Mouse (Mus musculus) midbrain, embryonic 12.5 days (tissue): Measurements from ENCODE around the gene Mef2b. TPM values are rescaled to one million over a fixed set of nuclear protein-coding genes. Genes with fewer than 3 reads are reported as not detected.

Experiments
- ATAC-seq: fragments of 200-750 bp; cut with Nextera tagmentation; 2 replicates; pipeline ENCODE4 v1.8.0; 2017; ENCODE audit warnings: low read depth, moderate TSS enrichment, moderate library complexity; ENCODE audit not compliant: low FRiP score
- H3K27ac ChIP-seq: fragments of 300-500 bp; sonication (generic); replicated peaks from 2 replicates; pipeline ENCODE4 v1.5.1; 2016; ENCODE audit warnings: mild to moderate bottlenecking
- H3K27me3 ChIP-seq: fragments of 300-500 bp; sonication (generic); 2 replicates; pipeline ENCODE4 v1.6.1; 2016; ENCODE audit warnings: mild to moderate bottlenecking
- H3K36me3 ChIP-seq: fragments of 300-500 bp; sonication (generic); 2 replicates; pipeline ENCODE4 v1.6.1; 2016
- H3K4me1 ChIP-seq: fragments of 300-500 bp; sonication (generic); 2 replicates; pipeline ENCODE4 v1.6.1; 2016
- H3K4me2 ChIP-seq: fragments of 300-500 bp; sonication (generic); replicated peaks from 2 replicates; pipeline ENCODE4 v1.6.1; 2016; ENCODE audit warnings: mild to moderate bottlenecking, moderate library complexity
- H3K4me3 ChIP-seq: fragments of 300-500 bp; sonication (generic); 2 replicates; pipeline ENCODE4 v1.5.1; 2016; ENCODE audit warnings: mild to moderate bottlenecking
- H3K9ac ChIP-seq: fragments of 300-500 bp; sonication (generic); replicated peaks from 2 replicates; pipeline ENCODE4 v1.6.1; 2016; ENCODE audit warnings: mild to moderate bottlenecking, moderate library complexity
- H3K9me3 ChIP-seq: fragments of 300-500 bp; sonication (generic); 2 replicates; pipeline ENCODE4 v1.6.1; 2016; ENCODE audit warnings: mild to moderate bottlenecking
- WGBS: fragments of 180-500 bp; shearing (Covaris S2); methylation state at CpG from one replicate; pipeline ENCODE4 v1.1.7; 2016; 5-methylcytosine and 5-hydroxymethylcytosine counted together
- polyA plus RNA-seq: library from polyadenylated mRNA; unstranded; fragments of >200 nt; fragmentation: Nextera tagmentation; extraction: Ambion mirVana; gene quantifications from 2 replicates; pipeline ENCODE4 v1.2.1, GENCODE M21; 2016

The Mef2b gene
- 0.19 and 0.46 TPM in 2 replicates for polyA plus RNA-seq

- WGBS = under 1% methylated on average over 46 of the region's 46 CpGs
- Histone ChIP-seq H3K27me3 (no peaks in the 10 kb centered on the region), H3K4me1 (peaks cover 22% of the 10 kb centered on the region), H3K36me3 (peaks cover 48% of the 10 kb centered on the region), H3K4me2 (peak within 1 kb of the TSS; percentile 85), H3K4me3 (peak within 1 kb of the TSS; percentile 66), H3K27ac (peak within 1 kb of the TSS; percentile 74), H3K9ac (peak within 1 kb of the TSS; percentile 82), H3K9me3 (no peaks in the 10 kb centered on the region)
- ATAC-seq = peak; percentile 99
Measured at GRCm38 (mm10) chr8:70139026-70139857, at the start of gene Mef2b, which contains the start of the genes Rfxank and Borcs8. Mef2b (plus strand) TSS chr8:70139711. Rfxank (minus strand) TSS chr8:70139154. Borcs8 (plus strand) TSS chr8:70139499.

DNA sequence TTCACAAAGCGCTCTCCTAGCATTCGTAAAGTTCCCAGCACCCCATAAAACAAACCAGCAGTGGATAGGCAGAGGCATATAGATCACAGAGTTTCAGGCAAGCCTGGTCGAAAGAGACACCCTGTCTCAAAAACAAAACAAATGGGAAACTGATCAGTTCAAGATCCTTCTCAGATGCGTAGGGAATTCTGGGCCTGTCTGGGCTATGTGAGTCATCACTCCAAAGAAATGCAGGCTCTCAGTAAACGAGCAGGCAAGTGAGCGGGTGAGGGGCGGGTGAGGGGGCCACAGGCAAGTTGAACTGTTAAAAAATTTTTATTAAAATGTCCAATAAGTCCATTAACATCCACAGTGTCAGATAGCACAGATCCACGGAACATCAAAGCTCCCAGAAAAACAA is 46.7 kb upstream of the Mef2b start:
- H3K27me3 ChIP-seq = peaks cover 25% of the 10 kb centered on the region
- no peak overlapping the region for H3K4me3 ChIP-seq
- WGBS = 71% methylated on average over 8 of the region's 8 CpGs
- peaks cover 34% of the 10 kb centered on the region for H3K36me3 ChIP-seq
- H3K27ac ChIP-seq = no peak overlapping the region
- no peak overlapping the region for H3K9ac ChIP-seq
- no peak for ATAC-seq
- no peaks in the 10 kb centered on the region for H3K9me3 ChIP-seq
- H3K4me1 ChIP-seq = peaks cover 17% of the 10 kb centered on the region; the same call in 1 of the 2 replicates
- no peak overlapping the region for H3K4me2 ChIP-seq

GRCm38 (mm10) chr8:70099276-70099675 is 40.2 kb upstream of the Mef2b start:
- Histone ChIP-seq H3K9me3 (no peaks in the 10 kb centered on the region), H3K4me3 (no peak overlapping the region), H3K27ac (no peak overlapping the region), H3K36me3 (peaks cover 97% of the 10 kb centered on the region), H3K9ac (no peak overlapping the region), H3K27me3 (no peaks in the 10 kb centered on the region), H3K4me1 (no peaks in the 10 kb centered on the region), H3K4me2 (no peak overlapping the region)
- ATAC-seq = no peak
- WGBS = 74% methylated on average over 8 of the region's 8 CpGs

DNA sequence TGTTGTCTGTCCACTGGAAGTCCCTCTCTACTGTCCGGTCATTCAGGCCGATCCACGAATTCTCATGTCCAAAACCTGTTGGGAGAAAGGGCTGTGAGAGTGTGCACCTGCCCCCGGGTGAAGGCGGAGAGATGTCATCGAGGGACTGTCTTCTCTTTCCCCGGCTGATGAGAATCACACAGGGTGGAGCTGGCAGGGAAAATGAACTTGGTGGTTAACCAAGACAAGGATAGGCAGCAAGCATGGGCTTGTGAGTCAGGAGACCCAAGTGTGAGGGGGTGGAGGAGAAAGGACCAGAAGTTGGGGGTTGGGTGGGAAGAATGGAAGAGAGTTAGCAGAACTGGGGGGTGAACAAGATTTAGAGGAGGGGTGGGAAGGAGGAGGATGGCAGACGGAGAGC is 39.3 kb upstream of the Mef2b start:
- Histone ChIP-seq H3K4me3 (no peak overlapping the region), H3K27me3 (no peaks in the 10 kb centered on the region), H3K36me3 (peaks cover 92% of the 10 kb centered on the region), H3K4me2 (no peak overlapping the region), H3K4me1 (no peaks in the 10 kb centered on the region), H3K27ac (no peak overlapping the region), H3K9me3 (no peaks in the 10 kb centered on the region), H3K9ac (no peak overlapping the region)
- 92% methylated on average over 8 of the region's 8 CpGs for WGBS
- ATAC-seq = no peak

DNA sequence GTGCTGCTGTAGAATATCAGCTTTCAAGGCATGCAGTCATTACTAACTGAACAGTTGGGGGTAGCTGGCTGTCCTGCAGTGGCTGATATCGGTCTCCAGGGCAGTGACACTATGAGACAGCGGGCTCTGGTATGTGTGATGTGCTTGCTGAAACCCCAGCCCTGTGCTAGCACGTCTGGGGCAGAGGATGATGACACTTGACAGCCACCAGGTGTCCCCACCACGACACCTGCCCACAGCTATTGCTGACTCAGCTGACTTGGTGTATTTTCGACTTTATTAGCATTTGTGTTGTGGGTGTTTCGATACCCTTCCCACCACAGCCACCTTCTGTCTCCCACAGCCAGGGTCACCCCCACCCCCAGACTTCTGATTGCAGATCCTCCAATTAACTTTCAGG is 35.0 kb upstream of the Mef2b start:
- no peak for ATAC-seq
- H3K36me3 ChIP-seq = peaks cover 88% of the 10 kb centered on the region
- 22% methylated on average over 6 of the region's 6 CpGs for WGBS

DNA sequence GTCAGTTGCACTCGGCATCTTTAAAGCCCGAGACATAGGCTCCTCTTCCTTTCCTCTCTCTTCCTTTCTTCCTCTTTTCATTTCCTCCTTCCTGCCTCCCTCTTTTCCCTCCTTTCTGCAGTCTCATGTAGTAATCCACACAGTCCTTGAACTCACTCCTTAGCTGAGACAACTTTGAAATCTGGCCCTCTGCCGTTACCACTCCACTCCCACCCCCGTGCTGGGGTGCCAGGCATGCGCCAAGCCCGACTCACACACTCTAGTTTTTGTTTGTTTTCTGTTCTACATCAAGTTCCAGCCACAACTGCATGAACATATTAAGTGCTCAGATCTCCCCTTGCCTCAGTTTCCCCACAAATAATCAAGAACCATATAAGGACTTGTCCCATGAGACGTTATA is 34.6 kb upstream of the Mef2b start:
- Histone ChIP-seq H3K4me2 (no peak overlapping the region), H3K9me3 (no peaks in the 10 kb centered on the region), H3K4me1 (no peaks in the 10 kb centered on the region), H3K27me3 (no peaks in the 10 kb centered on the region), H3K27ac (no peak overlapping the region), H3K4me3 (no peak overlapping the region), H3K9ac (no peak overlapping the region), H3K36me3 (peaks cover 88% of the 10 kb centered on the region)
- ATAC-seq = no peak
- 83% methylated on average over 7 of the region's 7 CpGs for WGBS

More for the DNA sequence above, 35.0 kb upstream of the Mef2b start:
- Histone ChIP-seq H3K4me3 (no peak overlapping the region), H3K27me3 (no peaks in the 10 kb centered on the region), H3K27ac (no peak overlapping the region), H3K9me3 (no peaks in the 10 kb centered on the region), H3K9ac (no peak overlapping the region), H3K4me1 (no peaks in the 10 kb centered on the region), H3K4me2 (no peak overlapping the region)

GRCm38 (mm10) chr8:70110451-70110850 is 29.1 kb upstream of the Mef2b start:
- Histone ChIP-seq H3K36me3 (peaks cover 98% of the 10 kb centered on the region), H3K9me3 (no peaks in the 10 kb centered on the region), H3K27ac (no peak overlapping the region), H3K4me2 (no peak overlapping the region), H3K4me1 (peaks cover 11% of the 10 kb centered on the region), H3K27me3 (peaks cover 52% of the 10 kb centered on the region), H3K4me3 (no peak overlapping the region), H3K9ac (no peak overlapping the region)
- 90% methylated on average over 2 of the region's 2 CpGs for WGBS
- no peak for ATAC-seq

DNA sequence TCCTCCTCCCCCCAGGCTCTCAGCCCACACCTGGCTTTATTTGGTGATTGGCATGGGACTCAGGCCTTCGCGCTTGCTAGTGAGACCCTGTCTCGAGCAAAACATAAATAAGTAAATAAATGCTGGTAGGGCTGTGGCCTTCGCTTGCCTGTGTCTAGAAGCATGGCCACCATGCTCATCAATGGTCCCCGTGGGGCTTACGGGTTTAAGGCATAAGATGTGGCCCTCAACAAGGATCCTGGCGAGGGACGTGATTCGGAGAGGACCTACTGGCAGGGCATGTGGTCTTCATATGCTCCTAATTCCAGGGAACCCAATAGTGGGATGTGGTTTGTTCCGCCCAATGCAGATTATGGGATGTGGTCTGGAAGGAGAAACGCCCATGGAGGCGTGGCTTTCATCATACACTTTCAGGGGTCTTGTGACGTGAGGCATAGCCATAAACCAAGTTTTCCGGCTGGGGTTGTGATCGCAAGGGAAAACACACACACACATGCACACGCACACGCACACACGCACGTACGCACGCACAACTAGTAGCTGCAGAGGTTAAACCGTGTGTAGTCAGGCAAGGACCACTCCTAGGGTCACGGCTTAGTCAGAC is 28.2 kb upstream of the Mef2b start:
- ATAC-seq = no peak
- peaks cover 98% of the 10 kb centered on the region for H3K36me3 ChIP-seq

GRCm38 (mm10) chr8:70112401-70113016 is 27.0 kb upstream of the Mef2b start:
- peak; percentile 24; the same call in 1 of the 2 replicates for ATAC-seq
- Histone ChIP-seq H3K4me2 (peak overlapping the region; percentile 22), H3K9ac (0 out of 2 replicates have a peak overlapping the region, but pooled peaks have one; percentile 6), H3K36me3 (peaks cover 86% of the 10 kb centered on the region), H3K4me1 (peaks cover 21% of the 10 kb centered on the region), H3K4me3 (0 out of 2 replicates have a peak overlapping the region, but pooled peaks have one; percentile 12), H3K27ac (no peak overlapping the region), H3K9me3 (no peaks in the 10 kb centered on the region), H3K27me3 (peaks cover 70% of the 10 kb centered on the region)
- 7% methylated on average over 43 of the region's 43 CpGs for WGBS

More for the DNA sequence above, 28.2 kb upstream of the Mef2b start:
- Histone ChIP-seq H3K4me2 (no peak overlapping the region), H3K4me3 (no peak overlapping the region), H3K9me3 (no peaks in the 10 kb centered on the region), H3K4me1 (peaks cover 11% of the 10 kb centered on the region), H3K9ac (no peak overlapping the region), H3K27ac (no peak overlapping the region), H3K27me3 (peaks cover 58% of the 10 kb centered on the region)
- 58% methylated on average over 23 of the region's 23 CpGs for WGBS

- ATAC-seq = no peak
- Histone ChIP-seq H3K4me2 (no peak overlapping the region), H3K27ac (no peak overlapping the region), H3K9ac (no peak overlapping the region; the same call in 1 of the 2 replicates), H3K36me3 (peaks cover 66% of the 10 kb centered on the region), H3K9me3 (no peaks in the 10 kb centered on the region), H3K4me3 (no peak overlapping the region), H3K4me1 (peaks cover 32% of the 10 kb centered on the region), H3K27me3 (peaks cover 75% of the 10 kb centered on the region)
- WGBS = 19% methylated on average over 6 of the region's 6 CpGs
Measured at GRCm38 (mm10) chr8:70114488-70114887, 25.0 kb upstream of the Mef2b start.

GRCm38 (mm10) chr8:70114892-70115291 is 24.6 kb upstream of the Mef2b start:
- H3K27ac ChIP-seq = no peak overlapping the region
- no peak overlapping the region for H3K4me3 ChIP-seq
- H3K27me3 ChIP-seq = peaks cover 75% of the 10 kb centered on the region
- no peak overlapping the region for H3K4me2 ChIP-seq
- no peak for ATAC-seq
- H3K36me3 ChIP-seq = peaks cover 62% of the 10 kb centered on the region
- peaks cover 35% of the 10 kb centered on the region for H3K4me1 ChIP-seq
- no peak overlapping the region; the same call in 1 of the 2 replicates for H3K9ac ChIP-seq
- no peaks in the 10 kb centered on the region for H3K9me3 ChIP-seq
- 67% methylated on average over 13 of the region's 13 CpGs for WGBS

DNA sequence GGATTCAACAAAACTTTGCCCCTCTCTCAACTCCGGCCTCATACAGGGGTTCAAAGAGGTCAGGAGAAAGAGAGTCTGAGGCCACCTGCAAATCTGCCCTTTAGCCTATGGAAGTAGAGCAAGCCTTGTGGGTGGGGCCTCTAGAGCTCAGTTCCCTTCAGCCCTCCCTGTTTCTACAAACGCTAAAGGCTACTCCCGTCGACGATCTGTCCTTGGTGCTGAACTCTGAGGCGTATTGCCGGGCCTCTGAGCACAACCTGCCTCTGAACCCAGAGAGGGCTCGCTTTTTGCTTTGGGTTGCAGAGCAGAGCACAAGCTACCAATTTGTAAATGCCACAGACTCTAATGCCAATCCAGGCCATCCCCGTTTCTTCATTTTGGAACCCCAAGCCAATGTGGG is 21.9 kb upstream of the Mef2b start:
- 7% methylated on average over 9 of the region's 9 CpGs for WGBS
- ATAC-seq = no peak
- no peak overlapping the region for H3K27ac ChIP-seq
- H3K4me1 ChIP-seq = peaks cover 38% of the 10 kb centered on the region
- no peaks in the 10 kb centered on the region for H3K9me3 ChIP-seq
- H3K36me3 ChIP-seq = peaks cover 35% of the 10 kb centered on the region
- peak overlapping the region; percentile 32; the same call in 1 of the 2 replicates for H3K9ac ChIP-seq
- H3K4me3 ChIP-seq = peak overlapping the region; percentile 65; the same call in 1 of the 2 replicates
- H3K4me2 ChIP-seq = peak overlapping the region; percentile 64
- peaks cover 52% of the 10 kb centered on the region for H3K27me3 ChIP-seq
